Mouse (Mus musculus) heart, embryonic 11.5 days (tissue): Measurements from ENCODE around the gene Ccdc30. TPM values are rescaled to one million over a fixed set of nuclear protein-coding genes. Genes with fewer than 3 reads are reported as not detected.

Source experiments
- ATAC-seq: fragments of 200-750 bp; cut with Nextera tagmentation; replicated peaks from 2 replicates; pipeline ENCODE4 v1.8.0; 2017; ENCODE audit warnings: moderate library complexity; ENCODE audit not compliant: insufficient number of reproducible peaks, low FRiP score, low TSS enrichment
- H3K27ac ChIP-seq: fragments of 300-500 bp; sonication (generic); 2 replicates; pipeline ENCODE4 v1.5.1; 2014; ENCODE audit warnings: mild to moderate bottlenecking, low read depth, low read length
- H3K27me3 ChIP-seq: fragments of 300-500 bp; sonication (generic); 2 replicates; pipeline ENCODE4 v1.6.1; 2014; ENCODE audit warnings: mild to moderate bottlenecking, low read length, mixed read lengths; ENCODE audit not compliant: control insufficient read depth, insufficient read depth
- H3K36me3 ChIP-seq: fragments of 300-500 bp; sonication (generic); 2 replicates; pipeline ENCODE4 v1.6.1; 2014; ENCODE audit warnings: mild to moderate bottlenecking, low read length, moderate library complexity, mixed read lengths; ENCODE audit not compliant: control insufficient read depth, insufficient read depth
- H3K4me1 ChIP-seq: fragments of 300-500 bp; sonication (generic); 2 replicates; pipeline ENCODE4 v1.6.1; 2014; ENCODE audit warnings: low read length; ENCODE audit not compliant: control insufficient read depth, insufficient read depth
- H3K4me2 ChIP-seq: fragments of 300-500 bp; sonication (generic); 2 replicates; pipeline ENCODE4 v1.6.1; 2014; ENCODE audit warnings: mild to moderate bottlenecking, moderate library complexity
- H3K4me3 ChIP-seq: fragments of 300-500 bp; sonication (generic); 2 replicates; pipeline ENCODE4 v1.5.1; 2014; ENCODE audit warnings: low read depth, low read length
- H3K9ac ChIP-seq: fragments of 300-500 bp; sonication (generic); 2 replicates; pipeline ENCODE4 v1.6.1; 2014; ENCODE audit warnings: mild to moderate bottlenecking, low read depth, low read length, moderate library complexity
- H3K9me3 ChIP-seq: fragments of 300-500 bp; sonication (generic); replicated peaks from 2 replicates; pipeline ENCODE4 v1.6.1; 2016; ENCODE audit warnings: low read length; ENCODE audit not compliant: control insufficient read depth
- WGBS: fragments of 180-500 bp; shearing (Covaris S2); extraction: QIAGEN DNeasy Blood & Tissue Kit; methylation state at CpG from one replicate; pipeline ENCODE4 v1.1.7; 2014; ENCODE audit not compliant: insufficient replicate concordance; 5-methylcytosine and 5-hydroxymethylcytosine counted together
- polyA plus RNA-seq: library from polyadenylated mRNA; unstranded; fragments of >200 nt; fragmentation: Nextera tagmentation; extraction: Ambion mirVana; gene quantifications from 2 replicates; pipeline ENCODE4 v1.2.1, GENCODE M21; 2014

The Ccdc30 gene
- polyA plus RNA-seq, 1 experiment from 2014 or later, result 3.9 TPM

GRCm38 (mm10) chr4:119362231-119362630 lies 53.1 kb downstream of the Ccdc30 start:
- H3K27me3 ChIP-seq, result peaks cover 3% of the 10 kb centered on the region; the same call in 1 of the 2 replicates
- no peak for ATAC-seq
- no peaks in the 10 kb centered on the region for H3K4me1 ChIP-seq
- H3K9ac ChIP-seq, result no peak overlapping the region
- H3K36me3 ChIP-seq, result no peaks in the 10 kb centered on the region
- H3K27ac ChIP-seq, result no peak overlapping the region
- no peaks in the 10 kb centered on the region for H3K9me3 ChIP-seq
- no peak overlapping the region for H3K4me3 ChIP-seq
- H3K4me2 ChIP-seq, result no peak overlapping the region
- 72% methylated on average over 3 of the region's 3 CpGs for WGBS

- H3K4me3 ChIP-seq, result peak overlapping the region; percentile 48
- H3K27me3 ChIP-seq, result peaks cover 4% of the 10 kb centered on the region; the same call in 1 of the 2 replicates
- peak overlapping the region; percentile 73 for H3K9ac ChIP-seq
- H3K9me3 ChIP-seq, result no peaks in the 10 kb centered on the region
- ATAC-seq, result no peak
- H3K4me2 ChIP-seq, result peak overlapping the region; percentile 71
- 5% methylated on average over 30 of the region's 30 CpGs for WGBS
- no peaks in the 10 kb centered on the region for H3K4me1 ChIP-seq
- H3K27ac ChIP-seq, result peak overlapping the region; percentile 46; the same call in 1 of the 2 replicates
- no peaks in the 10 kb centered on the region for H3K36me3 ChIP-seq
Measured at GRCm38 (mm10) chr4:119359196-119359971, 55.9 kb downstream of the Ccdc30 start.

GRCm38 (mm10) chr4:119345508-119345907 lies 69.8 kb downstream of the Ccdc30 start:
- no peak for ATAC-seq
- H3K4me3 ChIP-seq, result no peak overlapping the region
- H3K9me3 ChIP-seq, result no peaks in the 10 kb centered on the region
- no peak overlapping the region for H3K9ac ChIP-seq
- no peaks in the 10 kb centered on the region for H3K36me3 ChIP-seq
- no peak overlapping the region for H3K4me2 ChIP-seq
- H3K27me3 ChIP-seq, result no peaks in the 10 kb centered on the region
- no peaks in the 10 kb centered on the region for H3K4me1 ChIP-seq
- WGBS, result 85% methylated on average over 6 of the region's 6 CpGs
- H3K27ac ChIP-seq, result no peak overlapping the region

- H3K9ac ChIP-seq, result no peak overlapping the region
- H3K27me3 ChIP-seq, result no peaks in the 10 kb centered on the region
- H3K36me3 ChIP-seq, result no peaks in the 10 kb centered on the region
- H3K4me3 ChIP-seq, result no peak overlapping the region
- no peaks in the 10 kb centered on the region for H3K9me3 ChIP-seq
- no peaks in the 10 kb centered on the region for H3K4me1 ChIP-seq
- WGBS, result 4% methylated on average over 10 of the region's 10 CpGs
- H3K27ac ChIP-seq, result no peak overlapping the region
- no peak overlapping the region for H3K4me2 ChIP-seq
- no peak for ATAC-seq
Measured at GRCm38 (mm10) chr4:119338861-119339361, 76.4 kb downstream of the Ccdc30 start.

GRCm38 (mm10) chr4:119338422-119338821 lies 76.9 kb downstream of the Ccdc30 start:
- Histone ChIP-seq H3K36me3 (no peaks in the 10 kb centered on the region), H3K9me3 (no peaks in the 10 kb centered on the region), H3K27ac (no peak overlapping the region), H3K9ac (no peak overlapping the region), H3K4me3 (no peak overlapping the region), H3K27me3 (no peaks in the 10 kb centered on the region), H3K4me2 (no peak overlapping the region), H3K4me1 (no peaks in the 10 kb centered on the region)
- 76% methylated on average over 4 of the region's 4 CpGs for WGBS
- no peak for ATAC-seq

GRCm38 (mm10) chr4:119333487-119333886 lies 81.8 kb downstream of the Ccdc30 start:
- 80% methylated on average over 6 of the region's 6 CpGs for WGBS
- Histone ChIP-seq H3K9ac (no peak overlapping the region), H3K4me3 (no peak overlapping the region), H3K27ac (no peak overlapping the region), H3K36me3 (no peaks in the 10 kb centered on the region), H3K27me3 (no peaks in the 10 kb centered on the region), H3K9me3 (no peaks in the 10 kb centered on the region), H3K4me1 (no peaks in the 10 kb centered on the region), H3K4me2 (no peak overlapping the region)
- no peak for ATAC-seq

- Histone ChIP-seq H3K9ac (peak overlapping the region; percentile 78), H3K27me3 (no peaks in the 10 kb centered on the region), H3K9me3 (no peaks in the 10 kb centered on the region), H3K4me2 (peak overlapping the region; percentile 95), H3K4me3 (peak overlapping the region; percentile 82), H3K4me1 (peaks cover 9% of the 10 kb centered on the region), H3K27ac (peak overlapping the region; percentile 67; the same call in 1 of the 2 replicates), H3K36me3 (peaks cover under 1% of the 10 kb centered on the region)
- 33% methylated on average over 10 of the region's 10 CpGs for WGBS
- ATAC-seq, result peak; percentile 32; the same call in 1 of the 2 replicates
Measured at GRCm38 (mm10) chr4:119320896-119321550, 94.3 kb downstream of the Ccdc30 start.

GRCm38 (mm10) chr4:119320131-119320830 lies 95.0 kb downstream of the Ccdc30 start, which contains the start of gene Ppih:
Gene Ppih (minus strand): TSS chr4:119320546.
- Histone ChIP-seq H3K36me3 (peaks cover 6% of the 10 kb centered on the region), H3K27ac (peak within 1 kb of the TSS; percentile 67; the same call in 1 of the 2 replicates), H3K4me1 (peaks cover 9% of the 10 kb centered on the region), H3K4me2 (peak within 1 kb of the TSS; percentile 95), H3K9ac (peak within 1 kb of the TSS; percentile 78), H3K4me3 (peak within 1 kb of the TSS; percentile 82), H3K27me3 (no peaks in the 10 kb centered on the region), H3K9me3 (no peaks in the 10 kb centered on the region)
- under 1% methylated on average over 44 of the region's 44 CpGs for WGBS
- peak; percentile 94 for ATAC-seq
